Mouse (Mus musculus) left cerebral cortex, adult 2 months (tissue): ENCODE measurements at regions not wholly inside any gene's neighbourhood (a gene's known extent, or its start where the extent isn't known, plus 50 kb on each side); places are given as distances from the start of the nearest gene placed in this dataset.

ENCODE experiments used
- DNase-seq, 2 experiments: peaks; one replicate each; pipeline ENCODE4 v3.0.0; 2021 to 2022; ENCODE audit warnings: low spot score in 2 of 2, mixed read lengths in 1 of 2; ENCODE audit errors: extremely low spot score in 1 of 2
- H3K27ac ChIP-seq: fragments of 200-600 bp; 2 replicates; pipeline ENCODE4 v1.8.1; 2022
- H3K4me3 ChIP-seq: fragments of 200-600 bp; 2 replicates; pipeline ENCODE4 v1.8.1; 2022
- CTCF ChIP-seq: fragments of 200-600 bp; IDR thresholded peaks from 2 replicates; pipeline ENCODE4 v1.8.1; 2022; ENCODE audit warnings: antibody characterized with exemption, mild to moderate bottlenecking, moderate library complexity
- intact Hi-C: fragments of 180-260 bp; cut with DNase I; formaldehyde crosslinking; loops from one replicate; pipeline ENCODE4 v1.15.1; 2025

DNA sequence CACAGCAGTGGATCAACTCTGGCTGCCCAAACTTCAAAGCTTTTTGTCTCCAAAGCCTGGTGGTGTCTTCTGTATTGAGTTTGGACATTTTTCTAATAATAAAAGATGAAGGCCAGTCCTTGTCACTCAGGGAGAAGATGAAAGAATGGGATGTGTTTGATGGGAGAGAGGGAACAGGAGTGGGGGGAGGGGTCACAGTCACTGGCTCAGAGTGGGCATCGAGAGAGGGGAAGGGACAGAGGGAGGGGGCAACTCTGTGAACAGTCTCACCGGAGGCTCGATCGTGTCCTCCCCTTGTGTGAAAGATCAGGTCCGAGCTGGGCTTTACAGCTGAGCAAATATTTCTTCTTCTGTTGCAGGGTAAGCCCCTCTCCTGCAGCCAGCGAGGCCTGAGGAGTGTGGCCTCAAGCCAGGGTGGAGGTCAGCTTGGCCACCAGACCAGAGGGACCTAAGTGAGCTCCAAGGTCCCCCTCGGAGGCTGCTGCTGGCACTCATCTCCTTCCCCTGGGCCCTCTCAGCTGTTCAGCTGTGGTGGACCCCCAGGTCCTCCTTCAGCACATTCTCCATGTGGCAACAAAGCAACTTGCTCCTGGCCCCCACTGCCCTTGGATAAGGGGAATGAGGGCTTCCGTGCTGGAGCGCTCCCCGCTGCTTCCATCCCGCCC, 108.0 kb upstream of the Zbtb40 start:
- Histone ChIP-seq H3K4me3 (no peak overlapping the region), H3K27ac (no peak overlapping the region)
- intact Hi-C loops, result no loop called here
- no peak for DNase-seq
- TF ChIP-seq CTCF, result no peak

GRCm38 (mm10) chr4:137148756-137149155, 100.2 kb upstream of the Zbtb40 start:
- TF ChIP-seq CTCF, result no peak
- H3K4me3 ChIP-seq, result no peak overlapping the region
- intact Hi-C loops, result no loop called here
- no peak for DNase-seq
- no peak overlapping the region for H3K27ac ChIP-seq

DNA sequence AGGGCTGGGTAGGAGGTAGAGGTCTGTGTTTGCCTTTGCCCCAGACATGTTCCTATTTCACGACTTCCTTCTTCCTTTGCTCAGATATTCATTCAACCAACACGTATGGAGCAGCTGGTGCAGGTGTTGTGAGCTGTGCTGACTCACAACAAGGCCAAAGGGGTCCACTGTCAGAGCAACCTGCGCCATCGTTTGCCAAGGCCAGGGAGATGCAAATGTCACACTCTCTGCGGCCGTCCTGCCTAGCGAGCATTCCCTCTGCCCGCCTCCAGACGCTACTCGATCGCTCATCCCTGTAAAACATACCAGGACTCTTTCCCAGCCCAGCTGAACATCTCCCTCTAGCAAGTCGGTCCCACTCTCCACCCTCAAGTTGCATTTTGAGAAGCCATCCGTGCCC, 99.2 kb upstream of the Zbtb40 start:
- no peak overlapping the region for H3K4me3 ChIP-seq
- intact Hi-C loops, result no loop called here
- no peak for DNase-seq
- H3K27ac ChIP-seq, result no peak overlapping the region
- TF ChIP-seq CTCF, result no peak

GRCm38 (mm10) chr4:137146326-137146725, 97.7 kb upstream of the Zbtb40 start:
- H3K4me3 ChIP-seq, result no peak overlapping the region
- no peak for DNase-seq
- no peak for TF ChIP-seq CTCF
- intact Hi-C loops, result no loop called here
- no peak overlapping the region for H3K27ac ChIP-seq

DNA sequence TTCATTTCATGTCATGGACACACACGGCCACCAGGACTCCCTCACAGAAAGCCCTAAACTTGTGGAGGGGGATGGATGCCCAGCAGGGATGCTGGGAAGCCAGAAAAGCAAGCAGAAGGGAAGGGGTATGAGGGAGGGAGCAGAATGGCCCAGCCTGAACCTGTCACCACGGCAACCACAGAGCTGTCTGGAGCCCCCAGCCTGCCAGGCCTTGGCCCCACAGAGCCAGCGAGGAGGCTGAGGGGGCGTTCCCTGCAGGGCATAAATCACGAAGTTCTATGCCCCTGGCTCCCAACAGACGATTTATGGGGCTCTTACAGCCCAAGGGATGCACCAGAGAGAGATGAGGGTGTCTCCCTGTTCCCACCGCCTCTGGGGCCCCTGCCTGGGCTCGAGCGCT, 93.7 kb upstream of the Zbtb40 start:
- H3K4me3 ChIP-seq, result no peak overlapping the region
- DNase-seq, result no peak
- intact Hi-C loops, result no loop called here
- no peak for TF ChIP-seq CTCF
- H3K27ac ChIP-seq, result no peak overlapping the region

DNA sequence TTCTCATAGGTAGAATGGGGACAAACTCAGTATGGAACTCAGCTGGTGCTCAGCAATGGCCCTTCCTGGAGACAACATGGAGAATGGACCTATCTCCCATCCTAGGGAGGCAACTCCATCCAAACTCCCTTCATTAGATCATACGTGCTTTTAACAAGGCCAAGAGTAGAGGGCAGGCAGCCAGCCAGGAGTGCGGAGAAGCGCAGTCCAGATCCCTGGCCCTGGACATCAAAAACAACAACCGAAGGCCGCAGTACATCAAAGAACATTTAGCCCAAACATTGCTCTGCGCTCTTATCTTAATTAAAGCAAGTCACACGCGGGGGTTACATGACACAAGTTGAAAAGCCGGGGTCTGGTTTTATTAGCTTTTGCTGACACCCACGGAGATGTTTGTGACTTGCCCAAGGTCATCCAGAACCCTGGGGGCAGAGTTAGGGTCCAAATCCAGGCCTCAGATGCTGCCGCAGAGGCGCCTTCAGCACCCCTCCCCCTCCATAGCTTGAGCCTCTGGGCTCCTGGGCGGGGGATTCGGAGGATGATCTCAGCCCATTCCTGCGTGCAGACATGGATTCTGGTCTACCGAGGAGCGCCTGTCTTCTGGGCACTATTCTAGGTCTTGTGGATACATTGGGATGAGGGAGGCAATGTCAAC, 90.6 kb upstream of the Zbtb40 start:
- no peak for TF ChIP-seq CTCF
- Histone ChIP-seq H3K4me3 (no peak overlapping the region), H3K27ac (no peak overlapping the region)
- no peak for DNase-seq
- intact Hi-C loops, result no loop called here

- Histone ChIP-seq H3K27ac (no peak overlapping the region), H3K4me3 (no peak overlapping the region)
- intact Hi-C loops, result no loop called here
- TF ChIP-seq CTCF, result no peak
- no peak for DNase-seq
Measured at GRCm38 (mm10) chr4:137138127-137138526, 89.5 kb upstream of the Zbtb40 start.

GRCm38 (mm10) chr4:137136313-137136712, 87.7 kb upstream of the Zbtb40 start:
- H3K27ac ChIP-seq, result no peak overlapping the region
- H3K4me3 ChIP-seq, result no peak overlapping the region
- DNase-seq, result no peak
- TF ChIP-seq CTCF, result no peak
- intact Hi-C loops, result no loop called here

DNA sequence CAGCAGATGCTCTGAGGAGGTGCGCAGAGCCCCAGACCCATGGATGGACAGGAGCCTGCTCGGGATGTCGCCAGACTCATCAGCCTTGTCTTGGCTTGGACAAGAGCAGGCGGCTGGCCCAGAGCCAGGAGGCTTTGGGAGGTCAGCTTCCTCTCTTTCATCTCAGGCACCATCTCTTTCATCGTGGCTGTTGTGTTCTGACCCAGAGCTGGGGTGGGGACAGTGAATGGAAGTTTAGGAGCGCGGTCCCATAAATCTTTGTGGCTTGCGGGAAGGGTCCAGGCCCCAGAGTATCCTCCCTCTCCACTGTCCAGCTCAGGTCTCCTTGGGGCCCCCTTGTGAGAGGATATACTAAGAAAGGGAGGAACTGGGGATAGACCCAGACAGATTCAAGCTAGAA, 87.2 kb upstream of the Zbtb40 start:
- H3K4me3 ChIP-seq, result no peak overlapping the region
- no peak for TF ChIP-seq CTCF
- no peak overlapping the region for H3K27ac ChIP-seq
- no peak for DNase-seq
- intact Hi-C loops, result no loop called here

DNA sequence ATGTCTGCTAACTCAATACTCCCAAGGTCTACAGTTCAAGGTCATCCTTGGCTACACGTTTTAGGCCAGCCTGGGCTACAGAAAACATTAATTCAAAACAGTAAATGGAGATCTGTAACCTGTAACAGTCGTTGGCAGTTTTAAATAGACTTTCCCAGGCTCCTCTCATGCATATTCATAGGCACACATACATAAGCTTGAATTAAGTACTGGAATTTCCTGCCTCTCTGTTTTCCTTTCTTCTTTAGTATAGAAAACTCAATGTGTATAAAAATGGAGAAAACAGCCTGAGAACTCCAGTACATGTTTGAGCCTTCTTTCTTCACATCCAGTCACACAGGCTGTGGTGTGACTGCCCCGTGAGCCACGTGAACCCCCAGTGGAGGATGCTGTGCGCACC, 86.0 kb upstream of the Zbtb40 start:
- intact Hi-C loops, result no loop called here
- TF ChIP-seq CTCF, result no peak
- H3K4me3 ChIP-seq, result no peak overlapping the region
- DNase-seq, result no peak
- no peak overlapping the region for H3K27ac ChIP-seq

DNA sequence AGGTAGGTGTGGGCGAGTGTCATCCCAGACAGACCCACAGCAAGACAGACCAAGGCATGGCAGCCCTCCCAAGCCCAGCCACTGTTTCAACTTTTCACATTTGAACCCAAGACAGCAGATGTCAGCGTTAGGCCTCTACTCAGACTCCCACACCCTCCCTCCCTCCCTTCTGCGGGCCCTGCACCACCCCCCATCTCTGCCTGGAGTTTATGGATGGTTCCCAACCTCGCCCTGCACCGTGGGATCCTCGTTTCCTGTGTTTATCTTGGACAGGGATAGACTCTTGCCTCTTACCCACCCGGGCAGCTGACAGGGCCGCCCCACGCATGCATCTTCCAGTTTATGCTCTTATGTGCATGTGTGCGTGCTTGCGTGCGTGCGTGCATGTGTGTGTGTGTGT, 85.2 kb upstream of the Zbtb40 start:
- TF ChIP-seq CTCF, result no peak
- no peak overlapping the region for H3K27ac ChIP-seq
- DNase-seq, result no peak
- no peak overlapping the region for H3K4me3 ChIP-seq
- intact Hi-C loops, result no loop called here

GRCm38 (mm10) chr4:137130619-137131212, 82.1 kb upstream of the Zbtb40 start:
- intact Hi-C loops, result no loop called here
- no peak overlapping the region for H3K4me3 ChIP-seq
- TF ChIP-seq CTCF, result no peak
- no peak for DNase-seq
- H3K27ac ChIP-seq, result no peak overlapping the region

DNA sequence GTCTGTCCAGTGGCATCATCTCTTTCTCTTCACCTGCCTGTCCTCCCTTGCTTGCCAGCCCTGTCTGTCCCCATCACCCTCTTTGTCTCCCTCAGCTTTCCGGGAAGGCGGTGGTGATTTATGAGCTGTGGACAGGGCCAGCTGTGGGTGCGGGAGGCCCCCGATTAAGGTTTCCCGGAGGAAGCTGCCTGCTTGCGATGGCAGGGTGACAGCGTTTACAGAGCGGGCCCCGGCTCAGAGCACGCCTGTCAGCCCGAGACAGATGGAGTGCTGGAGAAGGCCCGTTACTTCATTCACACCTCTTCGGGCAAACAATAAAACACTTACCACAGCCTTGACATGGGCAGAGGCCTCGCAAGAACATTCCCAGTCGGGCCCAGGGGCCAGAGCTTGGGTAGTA, 79.6 kb upstream of the Zbtb40 start:
- DNase-seq, result no peak
- no peak for TF ChIP-seq CTCF
- intact Hi-C loops, result no loop called here
- Histone ChIP-seq H3K27ac (no peak overlapping the region), H3K4me3 (no peak overlapping the region)
